Mouse (Mus musculus) spleen, adult 18-20 months (tissue): ENCODE measurements around the gene Rd3.

Experiments used
- DNase-seq, 2 experiments: peaks; one replicate each; pipeline ENCODE4 v3.0.0; 2022; ENCODE audit warnings: mixed read lengths in 2 of 2

Rd3 gene

GRCm38 (mm10) chr1:191964773-191965481 is 12.2 kb upstream of the Rd3 start:
- DNase-seq: peak; percentile 46 to 69

GRCm38 (mm10) chr1:191969939-191970338 is 7.2 kb upstream of the Rd3 start:
- DNase-seq: no peak

GRCm38 (mm10) chr1:191974509-191975405 is 2.4 kb upstream of the Rd3 start:
- DNase-seq: no peak

- no peak for DNase-seq
Observed at GRCm38 (mm10) chr1:191981426-191982102, 4.4 kb downstream of the Rd3 start.

GRCm38 (mm10) chr1:191986674-191987480 is 9.7 kb downstream of the Rd3 start:
- DNase-seq: no peak

GRCm38 (mm10) chr1:191987481-191987769 is 10.3 kb downstream of the Rd3 start:
- DNase-seq: no peak

GRCm38 (mm10) chr1:191988646-191989045 is 11.5 kb downstream of the Rd3 start:
- no peak for DNase-seq

- no peak for DNase-seq
Observed at GRCm38 (mm10) chr1:191989060-191989459, 11.9 kb downstream of the Rd3 start.

GRCm38 (mm10) chr1:191989994-191990393 is 12.8 kb downstream of the Rd3 start:
- DNase-seq: peak; percentile 91

- no peak for DNase-seq
Observed at GRCm38 (mm10) chr1:191992040-191992780, 15.0 kb downstream of the Rd3 start.

GRCm38 (mm10) chr1:191994476-191994875 is 17.3 kb downstream of the Rd3 start:
- no peak for DNase-seq

- DNase-seq: peak; percentile 51 to 75
Observed at GRCm38 (mm10) chr1:191995488-191995887, 18.3 kb downstream of the Rd3 start.

- no peak for DNase-seq
Observed at GRCm38 (mm10) chr1:191995916-191996315, 18.7 kb downstream of the Rd3 start.

GRCm38 (mm10) chr1:191996621-191997185 is 19.5 kb downstream of the Rd3 start:
- DNase-seq: no peak

- no peak for DNase-seq
Observed at GRCm38 (mm10) chr1:191999022-191999421, 21.9 kb downstream of the Rd3 start.
